Mouse (Mus musculus) embryonic facial prominence, embryonic 11.5 days (tissue): ENCODE measurements around the gene Mettl22. TPM values are rescaled to one million over a fixed set of nuclear protein-coding genes. Genes with fewer than 3 reads are reported as not detected.

Source experiments
- polyA plus RNA-seq: library from polyadenylated mRNA; unstranded; fragments of >200 nt; fragmentation: Nextera tagmentation; extraction: Ambion mirVana; gene quantifications from 2 replicates; pipeline ENCODE4 v1.2.1, GENCODE M21; 2014

Gene Mettl22
- polyA plus RNA-seq, 1 experiment from 2014 or later, result 19.2 TPM

Other genes with a start within 250 kb of the Mettl22 start
- not detected in 2 replicates for gene Tmem114, start 45.7 kb upstream of the Mettl22 start, polyA plus RNA-seq
- gene Abat, start 42.6 kb downstream of the Mettl22 start, polyA plus RNA-seq, result 25.6 and 26.5 TPM in 2 replicates
- gene Pmm2, start 166.9 kb downstream of the Mettl22 start, polyA plus RNA-seq, result 38.7 and 46.8 TPM in 2 replicates
- gene Tmem186, start 166.9 kb downstream of the Mettl22 start, polyA plus RNA-seq, result 17.8 and 18.9 TPM in 2 replicates
- 52.1 and 52.6 TPM in 2 replicates for gene Carhsp1, start 201.4 kb downstream of the Mettl22 start, polyA plus RNA-seq
- gene Gm5767, start 210.0 kb downstream of the Mettl22 start, polyA plus RNA-seq, result not detected in 2 replicates